Mouse (Mus musculus) neural tube, embryonic 10.5 days (tissue): ENCODE measurements around the gene P2ry6.
A peak's percentile ranks its signal among the peaks of the same experiment; 100 is the strongest.

Experiments used
- DNase-seq: peaks from one replicate; pipeline ENCODE4 v3.0.0-alpha.2; 2017; ENCODE audit warnings: low spot score; ENCODE audit errors: extremely low spot score

P2ry6 gene

DNA sequence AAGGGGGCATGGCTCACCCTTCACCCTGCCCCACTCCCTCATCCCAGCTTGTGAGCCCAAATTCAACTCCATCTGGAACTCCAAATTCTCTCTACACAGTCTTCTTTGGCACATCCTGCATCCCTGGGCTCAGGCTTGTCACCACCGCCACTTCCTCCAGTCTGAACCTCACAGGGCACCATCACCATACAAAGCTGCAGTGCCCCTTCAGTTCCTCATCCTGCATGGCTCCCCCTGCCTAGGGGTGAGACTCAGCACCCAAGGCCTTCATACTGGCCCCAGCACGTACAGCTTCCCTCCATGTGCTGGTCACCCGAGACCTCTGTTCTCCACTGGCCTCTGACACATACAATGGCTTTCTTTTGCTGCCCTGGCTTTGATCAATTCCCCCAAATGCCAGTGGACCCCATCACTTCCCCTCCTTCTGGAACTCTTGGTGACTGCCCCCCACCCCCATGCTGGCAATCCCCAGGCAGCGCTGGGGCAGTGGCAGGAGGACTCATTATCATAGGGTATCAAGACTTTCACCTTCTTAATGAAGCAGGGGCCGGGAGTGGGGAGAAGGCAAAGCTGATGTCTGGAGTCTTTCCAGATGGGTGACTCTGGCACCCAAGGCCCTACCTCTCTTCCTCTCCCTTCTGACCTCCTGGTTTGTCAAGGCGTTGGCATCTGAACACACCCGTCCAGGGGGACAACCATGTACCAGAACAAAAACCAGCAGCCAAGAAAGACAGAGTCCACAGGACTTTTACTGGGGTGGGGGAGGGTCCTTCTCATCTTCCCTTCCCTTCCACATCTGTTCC, 55.2 kb downstream of the P2ry6 start:
- DNase-seq: no peak

DNA sequence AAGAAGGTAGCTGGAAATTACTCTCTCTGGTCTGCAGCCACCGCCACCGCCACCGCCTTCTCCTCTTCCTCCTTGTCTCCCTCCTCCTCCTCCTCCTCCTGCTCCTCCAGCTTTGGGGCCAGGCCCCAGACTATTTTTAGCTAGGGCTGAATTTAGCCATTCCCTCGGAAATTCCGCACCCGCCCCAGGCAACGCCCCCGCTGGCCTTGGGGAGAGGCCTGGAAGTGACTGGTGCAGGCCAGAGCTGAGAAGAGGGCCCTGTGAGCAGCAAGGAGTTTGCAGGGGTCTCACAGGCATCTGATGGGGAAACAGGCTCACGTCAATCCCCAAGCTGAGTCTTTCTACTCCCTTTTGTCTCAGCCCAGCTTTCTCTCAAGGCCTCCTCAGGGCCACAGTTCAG, 56.3 kb downstream of the P2ry6 start:
- DNase-seq: no peak

DNA sequence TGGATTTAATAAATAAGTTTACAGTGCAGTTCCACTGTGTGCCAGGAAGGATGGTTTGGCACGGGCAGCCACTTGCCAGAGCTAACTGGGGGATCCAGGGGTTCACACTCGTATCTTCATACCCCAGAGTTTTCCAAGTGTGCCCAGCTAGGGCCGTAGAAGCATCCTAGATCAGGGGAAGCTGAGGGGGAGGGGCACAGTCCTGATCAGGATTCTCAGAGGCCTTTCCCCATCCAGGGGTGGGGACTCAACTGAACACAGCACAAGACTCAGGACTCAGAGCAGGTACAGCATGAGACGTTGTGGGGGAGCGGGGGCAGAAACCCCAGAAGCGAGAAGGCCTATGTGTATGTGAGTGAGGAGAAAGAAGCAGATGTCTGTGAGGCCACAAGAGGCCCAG, 56.7 kb downstream of the P2ry6 start:
- no peak for DNase-seq

DNA sequence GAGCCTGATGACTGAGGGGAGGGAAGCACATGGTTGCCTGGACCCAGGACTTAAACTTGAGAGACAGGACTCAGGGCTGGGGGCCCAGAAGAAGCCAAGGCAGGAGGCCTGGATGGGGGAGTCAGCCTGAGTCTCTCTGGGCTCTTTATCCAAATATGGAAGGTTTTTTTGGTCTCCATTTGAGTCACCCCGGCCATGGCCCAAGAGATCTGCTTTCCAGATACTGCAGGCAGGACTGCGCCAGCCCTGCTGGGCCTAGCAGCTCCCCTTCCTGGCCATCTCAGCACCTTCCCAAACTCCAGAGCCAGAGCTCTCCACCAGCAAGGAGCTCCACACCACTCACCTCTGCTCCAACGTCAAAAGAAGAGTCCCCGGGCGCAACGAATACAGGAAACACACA, 57.9 kb downstream of the P2ry6 start:
- DNase-seq: no peak

DNA sequence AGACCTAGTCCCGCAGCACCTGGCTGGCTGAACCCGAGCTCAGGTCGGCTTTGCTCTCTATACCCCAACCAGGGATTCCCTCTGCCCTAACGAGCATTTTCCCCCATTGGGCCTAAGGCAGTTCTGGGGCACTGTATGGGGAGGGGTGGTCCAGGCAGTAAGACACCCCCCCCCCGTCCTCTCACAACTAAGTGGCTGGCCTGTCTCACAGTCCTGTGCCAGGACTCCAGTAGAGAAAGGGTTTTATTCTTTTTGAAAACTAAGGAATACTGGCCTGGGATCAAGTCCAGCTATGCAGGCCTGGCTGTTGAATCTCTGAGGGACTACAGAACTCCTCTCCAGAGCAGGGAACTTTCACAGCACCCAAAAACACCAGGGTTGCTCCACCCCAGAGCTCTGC, 59.2 kb downstream of the P2ry6 start:
- no peak for DNase-seq

DNA sequence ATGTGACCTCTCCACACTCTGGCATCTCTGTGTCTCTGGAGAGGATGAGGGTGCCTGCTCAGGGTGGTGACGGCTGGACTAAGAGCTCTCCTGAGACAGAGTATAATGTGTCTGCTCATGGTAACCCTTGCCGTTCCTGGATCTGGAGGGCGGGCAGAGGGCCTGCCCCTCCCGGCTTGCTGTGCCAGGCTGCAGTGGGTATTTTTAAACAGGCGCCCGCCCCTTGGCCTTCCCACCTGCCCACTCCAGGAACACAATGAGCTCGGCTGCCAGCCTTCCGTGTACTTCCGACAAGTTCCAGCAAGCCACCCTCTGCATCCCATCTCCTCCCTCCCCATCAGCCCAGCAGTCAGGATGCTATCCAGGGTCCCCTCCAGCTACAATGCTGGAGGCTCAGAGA, 62.7 kb downstream of the P2ry6 start:
- peak; percentile 21 for DNase-seq

DNA sequence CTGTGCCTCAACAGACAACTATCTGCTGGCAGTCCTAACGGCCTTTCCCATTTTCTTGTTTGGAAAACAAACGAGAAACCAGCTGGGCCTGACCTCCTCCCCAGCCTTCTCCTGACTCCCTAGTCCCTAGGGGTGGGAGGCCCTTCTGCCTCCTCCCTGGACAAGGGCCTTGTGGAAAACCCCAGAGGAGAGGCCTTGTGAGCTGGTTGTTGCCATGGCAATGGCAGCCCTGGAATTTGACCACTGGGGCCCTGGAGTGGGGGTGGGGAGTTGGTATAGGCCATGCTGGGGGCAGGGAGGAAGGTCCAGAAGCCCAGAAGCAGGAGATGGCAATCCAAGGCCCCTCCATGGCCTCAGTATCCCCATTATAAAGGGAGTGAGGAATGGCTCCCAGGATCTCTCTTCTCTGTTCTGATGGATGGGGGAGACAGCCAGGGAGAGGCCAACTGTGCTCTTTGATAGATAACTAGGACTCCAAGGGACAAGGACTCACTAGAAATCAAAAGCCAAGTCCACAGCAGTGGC, 63.1 kb downstream of the P2ry6 start:
- DNase-seq: peak; percentile 77

DNA sequence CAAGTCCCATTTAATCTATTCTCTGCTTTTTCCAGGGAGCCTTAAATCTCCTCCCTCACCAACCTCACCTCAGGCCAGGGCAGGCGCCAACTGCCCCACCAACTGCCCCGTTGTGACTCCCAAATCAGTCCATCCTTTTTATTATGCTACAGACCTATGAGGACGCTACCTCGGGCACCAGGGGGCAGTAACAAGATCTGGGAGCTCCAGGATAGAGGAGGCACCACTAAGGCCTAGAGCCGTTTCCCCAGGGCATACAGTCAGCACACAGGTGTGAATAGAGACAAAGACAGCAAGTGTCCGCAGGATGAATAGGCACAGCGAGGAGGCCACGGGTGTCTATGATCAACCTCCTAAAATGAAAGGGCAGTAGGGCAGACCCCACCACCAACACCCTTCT, 65.9 kb downstream of the P2ry6 start:
- peak; percentile 34 for DNase-seq

DNA sequence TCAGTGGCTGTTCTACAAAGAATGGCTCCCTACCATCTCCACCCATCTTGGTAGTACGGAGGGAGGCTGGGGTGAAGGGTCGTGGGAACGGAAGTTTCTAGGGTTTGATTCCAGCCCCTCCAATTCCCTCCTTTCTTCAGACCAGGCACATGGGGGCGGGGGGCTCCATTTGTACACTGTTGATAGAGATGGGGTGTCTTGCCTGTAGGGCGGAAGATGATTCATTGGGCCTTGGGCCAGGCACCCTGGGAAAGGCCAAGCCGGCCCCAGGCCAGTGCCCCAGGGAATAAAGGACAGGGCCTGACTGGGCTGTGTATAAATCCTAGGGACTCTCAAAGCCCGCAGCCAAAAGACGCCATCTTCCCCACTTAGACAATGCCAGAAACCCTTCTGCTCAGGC, 66.4 kb downstream of the P2ry6 start:
- DNase-seq: no peak

DNA sequence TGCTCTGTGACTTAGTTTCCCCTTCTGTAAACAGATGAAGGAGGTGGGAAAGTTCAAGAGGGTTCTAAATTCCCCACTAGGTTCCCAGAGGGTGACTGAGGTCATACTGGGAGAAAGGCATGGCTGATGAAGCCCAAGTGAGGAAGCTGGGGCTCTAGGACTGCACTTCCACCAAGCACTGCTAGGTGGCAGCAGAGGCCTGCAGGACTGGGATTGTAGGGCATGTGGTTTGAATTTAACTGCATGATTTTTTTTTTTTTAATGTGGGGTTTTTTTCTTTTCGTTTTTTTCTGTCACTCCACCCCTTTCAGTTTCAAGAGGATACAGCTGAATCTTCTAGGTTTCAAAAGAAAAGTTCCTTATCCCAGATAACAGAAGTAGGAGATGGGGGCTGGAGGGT, 67.2 kb downstream of the P2ry6 start:
- peak; percentile 84 for DNase-seq

DNA sequence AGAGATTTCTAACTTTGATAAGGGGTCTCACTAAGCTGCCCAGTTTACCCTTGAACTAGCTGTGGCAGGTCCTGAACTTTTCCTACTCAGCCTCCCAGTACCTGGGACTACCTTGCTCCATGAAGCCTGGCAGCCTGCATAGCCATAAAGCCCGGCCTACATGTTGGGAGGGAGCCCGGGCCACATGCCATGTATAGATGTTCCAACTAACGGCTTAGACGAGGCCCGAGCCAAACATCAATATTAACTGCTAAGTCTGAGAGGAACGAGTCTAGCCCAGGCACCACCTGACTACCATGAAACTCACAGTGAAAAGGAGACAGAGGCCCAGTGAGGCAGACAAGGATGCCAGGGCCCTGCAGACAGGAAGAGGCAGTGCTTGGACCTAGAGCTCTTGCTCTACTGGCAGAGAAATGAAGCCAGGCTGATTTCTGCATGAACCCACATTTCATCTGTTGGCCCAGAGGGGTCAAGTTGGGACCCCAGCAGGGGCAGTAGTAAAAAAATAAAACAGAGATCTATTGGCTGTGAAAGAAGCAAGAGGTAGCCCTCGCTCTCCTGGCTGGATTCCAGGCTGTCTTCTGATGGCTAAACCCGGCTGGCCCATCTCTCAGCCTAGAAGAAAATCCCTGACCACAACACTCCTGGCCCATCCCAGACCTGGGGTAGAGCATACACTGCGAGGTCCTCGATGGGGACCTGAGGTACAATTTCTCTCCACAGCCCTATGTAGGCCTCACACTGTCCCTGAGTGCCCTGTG, 68.2 kb downstream of the P2ry6 start:
- DNase-seq: no peak

DNA sequence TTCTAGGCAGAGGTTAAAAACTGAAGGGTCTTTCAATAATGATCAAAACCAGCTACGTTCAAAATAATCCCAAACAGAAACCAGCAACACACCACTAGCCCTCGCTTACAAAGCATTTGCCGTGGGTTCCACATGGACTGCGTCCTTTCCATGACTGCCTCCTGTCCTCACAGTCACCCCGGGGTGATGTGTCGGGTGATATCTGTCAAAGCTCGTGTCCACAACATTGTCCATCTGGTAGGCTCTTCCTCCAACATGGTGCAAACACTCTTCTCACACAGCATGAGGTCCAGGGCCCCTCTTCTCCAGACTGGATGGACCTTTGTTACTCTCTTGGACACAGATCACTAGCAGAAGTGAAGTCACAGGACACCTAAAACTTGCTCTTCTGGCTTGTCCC, 69.4 kb downstream of the P2ry6 start:
- DNase-seq: no peak

DNA sequence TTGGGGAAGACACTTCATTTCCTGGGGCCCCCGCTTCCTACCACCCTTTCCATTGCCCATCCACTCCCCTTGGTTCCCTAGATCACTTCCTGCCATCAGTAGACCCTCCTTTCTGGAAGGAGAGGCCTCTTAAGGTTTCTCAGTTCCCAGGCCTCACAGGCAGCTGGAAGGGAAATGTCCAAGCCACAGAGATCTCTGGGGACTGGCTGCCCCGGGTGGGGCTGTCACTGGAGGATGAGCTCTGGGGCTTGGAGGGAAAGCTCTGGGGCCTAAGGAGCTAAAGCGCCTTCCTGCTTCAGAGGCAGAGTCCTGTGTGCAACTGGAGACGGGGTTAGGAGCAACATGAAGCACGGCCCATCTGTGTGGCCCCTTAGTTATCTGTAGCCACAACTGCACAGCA, 69.8 kb downstream of the P2ry6 start:
- DNase-seq: no peak

DNA sequence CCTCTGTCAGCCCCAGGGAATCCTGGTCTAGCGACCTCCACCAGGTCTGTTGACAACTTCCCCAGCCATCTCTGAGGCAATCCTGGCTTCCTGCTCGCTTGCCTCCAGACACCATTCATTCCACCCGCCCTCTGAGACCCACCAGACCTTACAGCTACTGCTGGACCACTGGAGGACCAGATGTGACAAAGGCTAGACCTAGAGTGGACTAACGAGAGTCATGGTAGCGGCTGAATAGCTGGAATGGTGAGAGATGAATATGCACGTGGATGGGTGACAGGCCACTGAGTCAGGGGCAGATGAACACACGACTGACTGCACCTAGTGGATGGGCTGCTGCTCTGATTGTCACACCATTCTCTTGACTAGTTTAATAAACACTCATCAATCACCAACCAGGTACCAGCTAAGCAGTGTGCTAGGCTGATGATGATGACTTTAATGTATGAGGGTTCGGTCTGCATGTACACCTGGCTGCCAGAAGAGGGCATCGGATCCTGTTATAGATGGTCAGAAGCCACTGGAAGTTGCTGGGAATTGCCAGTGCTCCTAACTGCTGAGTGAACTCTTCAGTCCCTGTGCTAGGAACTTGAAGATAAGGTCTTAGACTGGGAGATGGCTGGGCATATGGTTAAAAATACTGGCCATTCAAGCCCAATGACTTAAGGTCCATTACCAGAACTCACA, 71.9 kb downstream of the P2ry6 start:
- DNase-seq: no peak

DNA sequence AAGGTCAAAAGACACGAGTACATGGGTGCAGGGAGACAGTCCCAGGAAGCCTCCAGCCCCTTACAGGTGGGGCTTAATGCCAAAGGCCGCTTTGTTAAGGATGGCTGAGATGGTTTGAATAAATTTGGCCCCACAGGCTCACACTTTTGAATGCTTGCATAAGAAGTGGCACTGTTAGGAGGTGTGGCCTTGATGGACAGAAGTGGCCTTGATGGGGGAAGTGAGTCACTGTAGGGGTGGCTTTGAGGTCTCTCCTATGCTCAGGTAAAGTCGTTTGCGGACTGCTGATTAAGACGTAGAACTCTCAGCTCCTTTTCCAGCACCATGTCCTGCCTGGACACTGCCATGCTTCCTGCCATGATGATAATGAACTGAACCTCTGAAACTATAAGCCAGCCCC, 76.6 kb downstream of the P2ry6 start:
- DNase-seq: no peak

DNA sequence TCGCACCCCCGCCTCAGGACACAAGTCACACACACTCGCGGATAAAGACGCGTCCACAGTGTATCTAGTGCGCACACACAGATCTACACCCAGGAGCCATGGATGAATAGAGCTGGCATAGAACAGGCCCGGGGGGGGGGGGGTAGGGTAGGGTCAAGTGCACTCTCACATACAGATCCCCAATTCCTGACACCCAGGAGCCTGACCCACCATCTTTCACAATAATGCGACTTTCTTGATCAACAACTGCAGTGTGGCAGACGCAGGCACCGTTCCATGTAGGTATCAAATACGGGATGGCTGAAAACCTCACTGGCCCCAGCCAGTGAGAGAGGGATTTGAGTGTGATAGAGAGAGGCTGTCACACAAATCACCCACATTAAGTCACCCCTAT, 79.6 kb downstream of the P2ry6 start:
- DNase-seq: no peak

DNA sequence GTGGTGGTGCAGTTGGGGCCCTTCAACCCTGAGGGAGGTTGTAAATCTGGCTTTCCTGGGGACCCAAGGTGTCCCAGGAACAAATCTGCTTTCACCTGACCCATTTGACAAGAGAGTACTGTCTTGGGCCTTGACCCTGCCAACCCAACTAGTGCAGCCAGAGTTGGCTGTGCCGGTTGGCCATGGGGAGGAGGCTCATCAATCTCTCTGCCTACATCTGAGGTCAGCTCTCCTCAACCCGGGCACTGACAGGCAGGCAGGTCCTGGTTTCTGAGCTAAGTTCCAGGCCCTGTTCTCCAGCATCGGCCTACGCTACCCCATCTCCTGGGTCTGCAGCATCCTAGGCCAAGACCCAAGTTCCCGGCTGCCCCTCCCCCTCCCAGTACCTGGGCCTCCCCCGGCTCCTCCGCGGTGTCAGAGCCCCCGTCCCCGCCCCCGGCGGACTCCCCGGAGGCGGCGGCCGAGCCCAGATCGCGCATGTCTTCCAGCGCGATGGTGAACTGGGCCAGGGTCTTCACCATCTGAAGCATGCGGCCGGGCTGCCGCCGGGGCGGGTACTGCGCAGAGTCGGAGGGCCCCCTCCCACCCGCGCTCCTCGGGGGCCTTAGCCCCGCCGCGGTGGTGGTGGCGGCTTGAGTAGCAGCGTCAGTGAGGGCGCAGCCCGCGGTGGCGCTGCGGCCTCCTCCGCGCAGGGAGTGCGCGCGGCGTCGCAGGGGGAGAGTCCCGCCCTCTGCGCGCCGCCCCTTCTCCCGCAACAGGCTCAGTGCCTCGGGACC, 80.2 kb downstream of the P2ry6 start:
- DNase-seq: peak; percentile 42

DNA sequence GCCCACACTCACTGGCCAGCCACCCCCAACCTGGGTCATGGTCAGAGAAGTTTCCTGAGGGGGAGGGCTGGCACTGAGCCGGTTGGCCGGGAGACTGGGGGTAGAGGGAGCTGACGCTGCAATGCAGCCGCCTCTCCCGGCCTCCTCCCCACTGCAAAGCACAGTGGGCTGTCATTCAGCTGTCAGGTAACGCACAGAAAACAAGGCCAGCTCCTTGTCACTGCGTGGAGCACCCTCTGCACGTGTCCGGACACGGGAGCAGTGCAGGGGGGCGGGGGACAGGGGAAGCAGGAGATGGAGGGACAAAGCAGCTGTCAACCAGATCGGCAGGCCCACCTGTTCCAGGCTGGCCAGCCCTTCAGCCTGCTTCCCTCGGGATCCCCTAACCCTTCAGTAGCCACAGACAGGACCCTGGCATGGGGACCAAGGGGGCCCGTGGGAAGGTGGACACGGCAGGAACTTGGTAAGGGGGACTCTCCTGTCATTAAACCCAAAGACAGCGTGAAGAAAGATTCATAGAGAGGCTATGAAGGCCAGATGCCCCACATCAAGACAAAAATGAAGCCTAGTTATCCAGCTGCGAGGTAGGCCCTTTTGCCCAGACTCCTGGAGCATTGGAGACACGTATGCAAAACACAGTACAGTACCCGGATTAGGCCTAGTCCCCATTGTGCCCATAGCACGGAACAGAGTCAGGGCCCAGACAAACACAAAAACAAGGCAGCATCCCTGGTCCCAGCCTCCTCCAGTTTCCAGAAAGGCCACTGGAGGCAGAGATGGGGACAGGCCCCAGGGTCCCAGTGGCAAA, 81.0 kb downstream of the P2ry6 start:
- no peak for DNase-seq
